Mouse (Mus musculus): Measurements from ENCODE around the gene Cep164. TPM values are rescaled to one million over a fixed set of nuclear protein-coding genes. Genes with fewer than 3 reads are reported as not detected.

The Cep164 gene
- total and polyA plus RNA-seq, 2 experiments from 2014 or later, result 14.2 to 24.6 TPM

- TF ChIP-seq CTCF (IDR thresholded peaks at IDR 0.05; ENCODE audit: low read depth), result no peak
- DNase-seq (ENCODE audit: low spot score) (peak; percentile 55), ATAC-seq (peak; percentile 48; the same call in 1 of the 2 replicates)
- Histone ChIP-seq H3K4me3 (ENCODE audit: low read length) (no peak overlapping the region), H3K9me3 (ENCODE audit: low read length) (no peaks in the 10 kb centered on the region), H3K4me2 (ENCODE audit: low read depth, low read length) (no peak overlapping the region), H3K36me3 (ENCODE audit: insufficient read depth, low read length) (no peaks in the 10 kb centered on the region), H3K4me1 (ENCODE audit: insufficient read depth, low read length) (0 out of 2 replicates have a peak, but pooled peaks cover 2% of the 10 kb centered on the region), H3K27me3 (ENCODE audit: insufficient read depth, low read length) (no peaks in the 10 kb centered on the region), H3K27ac (peak overlapping the region; percentile 76), H3K9ac (replicated peaks; ENCODE audit: low read length) (no peak overlapping the region)
- WGBS, result 65% methylated on average over 1 of the region's 1 CpGs
Measured at GRCm38 (mm10) chr9:45792235-45792634, 36.3 kb downstream of the Cep164 start.

GRCm38 (mm10) chr9:45791456-45792142 lies 36.9 kb downstream of the Cep164 start:
- peak overlapping the region; percentile 51; the same call in 1 of the 2 replicates for H3K27ac ChIP-seq
- DNase-seq (ENCODE audit: low spot score) (peak; percentile 27), ATAC-seq (no peak)
- no peak overlapping the region for H3K4me2 ChIP-seq (ENCODE audit: low read depth, low read length)
- 0 out of 2 replicates have a peak, but pooled peaks cover 3% of the 10 kb centered on the region for H3K4me1 ChIP-seq (ENCODE audit: insufficient read depth, low read length)
- H3K9me3 ChIP-seq (ENCODE audit: low read length), result no peaks in the 10 kb centered on the region
- 50% methylated on average over 8 of the region's 8 CpGs for WGBS
- H3K27me3 ChIP-seq (ENCODE audit: insufficient read depth, low read length), result no peaks in the 10 kb centered on the region
- H3K9ac ChIP-seq (replicated peaks; ENCODE audit: low read length), result no peak overlapping the region
- TF ChIP-seq CTCF (IDR thresholded peaks at IDR 0.05; ENCODE audit: low read depth), result no peak
- H3K36me3 ChIP-seq (ENCODE audit: insufficient read depth, low read length), result no peaks in the 10 kb centered on the region
- no peak overlapping the region for H3K4me3 ChIP-seq (ENCODE audit: low read length)

GRCm38 (mm10) chr9:45788405-45788804 lies 40.1 kb downstream of the Cep164 start:
- H3K9ac ChIP-seq (replicated peaks; ENCODE audit: low read length), result no peak overlapping the region

GRCm38 (mm10) chr9:45787547-45787946 lies 40.9 kb downstream of the Cep164 start:
- DNase-seq (ENCODE audit: low spot score) (no peak), ATAC-seq (no peak)
- H3K4me2 ChIP-seq (ENCODE audit: low read depth, low read length), result no peak overlapping the region
- H3K9me3 ChIP-seq (ENCODE audit: low read length), result no peaks in the 10 kb centered on the region
- H3K9ac ChIP-seq (replicated peaks; ENCODE audit: low read length), result no peak overlapping the region
- H3K4me1 ChIP-seq (ENCODE audit: insufficient read depth, low read length), result 0 out of 2 replicates have a peak, but pooled peaks cover 3% of the 10 kb centered on the region
- H3K36me3 ChIP-seq (ENCODE audit: insufficient read depth, low read length), result no peaks in the 10 kb centered on the region
- H3K27me3 ChIP-seq (ENCODE audit: insufficient read depth, low read length), result no peaks in the 10 kb centered on the region
- WGBS, result 67% methylated on average over 6 of the region's 6 CpGs
- peak overlapping the region; percentile 41; the same call in 1 of the 2 replicates for H3K27ac ChIP-seq
- no peak for TF ChIP-seq CTCF (IDR thresholded peaks at IDR 0.05; ENCODE audit: low read depth)
- H3K4me3 ChIP-seq (ENCODE audit: low read length), result no peak overlapping the region

More at GRCm38 (mm10) chr9:45788405-45788804, 40.1 kb downstream of the Cep164 start:
- WGBS, result 61% methylated on average over 5 of the region's 5 CpGs
- Histone ChIP-seq H3K4me2 (ENCODE audit: low read depth, low read length) (no peak overlapping the region), H3K36me3 (ENCODE audit: insufficient read depth, low read length) (no peaks in the 10 kb centered on the region), H3K4me1 (ENCODE audit: insufficient read depth, low read length) (0 out of 2 replicates have a peak, but pooled peaks cover 3% of the 10 kb centered on the region), H3K4me3 (ENCODE audit: low read length) (no peak overlapping the region), H3K27me3 (ENCODE audit: insufficient read depth, low read length) (no peaks in the 10 kb centered on the region), H3K27ac (no peak overlapping the region), H3K9me3 (ENCODE audit: low read length) (no peaks in the 10 kb centered on the region)
- DNase-seq (ENCODE audit: low spot score), result no peak
- no peak for TF ChIP-seq CTCF (IDR thresholded peaks at IDR 0.05; ENCODE audit: low read depth)
- ATAC-seq, result no peak

GRCm38 (mm10) chr9:45787071-45787470 lies 41.4 kb downstream of the Cep164 start:
- H3K4me3 ChIP-seq (ENCODE audit: low read length), result no peak overlapping the region
- WGBS, result 80% methylated on average over 8 of the region's 8 CpGs
- TF ChIP-seq CTCF (IDR thresholded peaks at IDR 0.05; ENCODE audit: low read depth), result no peak
- ATAC-seq, result peak; percentile 13; the same call in 1 of the 2 replicates
- no peaks in the 10 kb centered on the region for H3K27me3 ChIP-seq (ENCODE audit: insufficient read depth, low read length)
- no peak overlapping the region for H3K4me2 ChIP-seq (ENCODE audit: low read depth, low read length)
- no peaks in the 10 kb centered on the region for H3K36me3 ChIP-seq (ENCODE audit: insufficient read depth, low read length)
- H3K4me1 ChIP-seq (ENCODE audit: insufficient read depth, low read length), result 0 out of 2 replicates have a peak, but pooled peaks cover 3% of the 10 kb centered on the region
- H3K27ac ChIP-seq, result peak overlapping the region; percentile 41; the same call in 1 of the 2 replicates
- no peak for DNase-seq (ENCODE audit: low spot score)
- H3K9ac ChIP-seq (replicated peaks; ENCODE audit: low read length), result no peak overlapping the region
- H3K9me3 ChIP-seq (ENCODE audit: low read length), result no peaks in the 10 kb centered on the region

DNA sequence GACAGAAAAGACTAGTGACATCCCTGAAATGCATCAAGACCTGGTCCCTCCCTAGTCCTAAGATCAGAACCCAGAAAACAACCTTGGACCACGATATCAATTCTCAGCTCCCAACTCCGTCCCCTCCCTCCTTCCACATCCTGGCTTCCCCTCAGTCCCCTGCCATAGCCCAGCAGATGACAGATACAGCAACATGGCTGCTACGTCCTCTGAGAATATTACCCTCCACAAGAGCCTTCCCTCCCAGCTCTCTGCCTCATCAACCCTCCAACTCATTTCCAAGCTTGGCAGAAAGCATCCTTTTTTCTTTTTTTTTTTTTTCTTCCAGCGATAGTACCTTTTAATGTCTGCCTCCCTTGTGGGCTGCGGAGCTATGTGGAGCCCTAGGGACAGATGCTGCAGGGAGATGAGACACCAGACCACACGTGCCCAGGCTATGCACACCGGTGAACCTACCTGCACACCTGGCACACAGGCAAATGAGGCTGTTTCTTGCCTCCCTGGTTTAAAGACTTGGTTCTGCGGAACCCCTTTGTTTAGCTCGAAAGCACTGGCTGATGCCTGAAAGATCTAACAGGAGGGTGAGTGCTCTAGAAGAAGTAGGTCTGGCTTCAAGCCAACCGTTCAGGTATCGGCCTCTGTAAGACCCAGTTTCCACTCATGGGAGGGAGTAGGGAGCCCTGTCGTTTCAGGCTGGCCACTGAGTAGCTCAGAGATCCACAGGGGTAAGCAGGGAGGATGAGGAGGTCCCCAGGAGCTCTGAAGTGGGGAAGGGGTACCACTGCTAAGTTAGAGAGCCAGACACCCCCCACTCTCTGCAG lies 45.0 kb downstream of the Cep164 start:
- H3K27ac ChIP-seq, result peak overlapping the region; percentile 72
- H3K9me3 ChIP-seq (ENCODE audit: low read length), result no peaks in the 10 kb centered on the region
- peak; percentile 65 for DNase-seq (ENCODE audit: low spot score)
- H3K4me3 ChIP-seq (ENCODE audit: low read length), result no peak overlapping the region
- peaks cover 5% of the 10 kb centered on the region; the same call in 1 of the 2 replicates for H3K36me3 ChIP-seq (ENCODE audit: insufficient read depth, low read length)
- H3K9ac ChIP-seq (replicated peaks; ENCODE audit: low read length), result no peak overlapping the region
- no peak for TF ChIP-seq CTCF (IDR thresholded peaks at IDR 0.05; ENCODE audit: low read depth)
- no peak overlapping the region for H3K4me2 ChIP-seq (ENCODE audit: low read depth, low read length)
- 65% methylated on average over 12 of the region's 12 CpGs for WGBS
- peak; percentile 39 for ATAC-seq
- 0 out of 2 replicates have a peak, but pooled peaks cover 3% of the 10 kb centered on the region for H3K4me1 ChIP-seq (ENCODE audit: insufficient read depth, low read length)
- H3K27me3 ChIP-seq (ENCODE audit: insufficient read depth, low read length), result no peaks in the 10 kb centered on the region
